Mouse (Mus musculus): ENCODE results near the gene Dusp10. TPM values are rescaled to one million over a fixed set of nuclear protein-coding genes. Genes with fewer than 3 reads are reported as not detected.

Dusp10 gene
- total RNA-seq (2021) = 1 to 10 TPM; 7.4 to 8.6 TPM

DNA sequence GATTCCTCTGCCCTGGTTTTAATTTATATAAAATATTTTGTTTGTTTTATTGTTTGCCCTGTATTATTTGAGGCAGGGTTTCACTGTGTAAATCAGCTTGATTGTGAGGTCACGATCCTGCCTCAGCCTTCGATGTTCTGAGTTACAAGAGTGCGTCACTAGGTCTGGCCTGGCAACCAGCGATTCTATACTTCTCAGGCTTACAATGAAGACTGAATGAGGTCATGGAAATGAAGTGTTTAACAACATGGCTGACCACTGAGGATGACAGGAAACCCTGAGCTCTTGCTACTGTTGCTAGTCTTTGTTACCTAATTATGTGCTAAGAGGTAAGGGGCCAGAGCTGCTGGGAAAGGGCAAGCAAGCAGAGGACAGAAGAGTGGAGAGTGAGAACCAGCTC, at the start of gene Dusp10:
Dusp10 (plus strand) TSS at position 197 of the 400 bp plus-strand sequence.
- intact Hi-C loops (cut with DNase I) = no loop called here
- DNase-seq (ENCODE audit: low spot score) = no peak

DNA sequence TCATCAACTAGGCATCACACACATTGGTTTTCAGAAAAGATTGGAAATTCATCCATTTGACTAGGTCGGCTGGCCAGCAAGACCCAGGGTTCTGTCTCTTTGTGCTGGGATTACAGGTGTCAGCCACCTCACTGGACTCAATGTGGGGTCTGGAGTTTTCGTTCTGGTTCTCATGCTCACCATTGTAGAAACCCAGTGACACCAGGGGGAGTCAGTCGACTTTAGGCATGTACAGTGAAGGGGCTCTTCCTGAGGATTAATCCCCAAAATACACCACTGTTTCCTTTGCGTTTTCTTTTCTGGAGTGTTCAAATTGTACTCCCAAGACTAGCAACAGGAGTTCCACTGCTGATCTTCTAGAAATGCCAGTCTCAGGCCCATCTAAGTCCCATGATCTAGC, 47.8 kb upstream of the Dusp10 start:
- no peak for DNase-seq (ENCODE audit: low spot score)
- intact Hi-C loops (cut with DNase I) = no loop called here

DNA sequence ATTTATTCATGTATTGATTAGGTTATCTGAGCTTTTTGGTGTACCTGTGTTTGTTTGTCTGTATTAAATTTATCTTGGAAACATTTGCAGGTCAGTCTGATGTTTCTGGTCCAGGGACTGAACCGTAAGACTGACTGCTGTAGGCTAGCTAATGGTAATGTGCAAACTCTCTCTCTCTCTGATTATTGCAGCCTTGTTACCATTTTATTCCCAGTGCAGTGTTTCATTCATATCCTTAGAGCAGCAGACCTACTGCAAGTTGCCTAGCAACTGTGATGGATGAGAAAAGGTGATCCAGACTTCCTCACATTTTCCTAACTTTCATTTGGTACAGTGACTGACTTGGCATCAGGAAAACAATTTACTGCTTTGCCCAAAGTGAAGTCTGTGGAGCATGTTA, 43.8 kb upstream of the Dusp10 start:
- DNase-seq (ENCODE audit: low spot score) = no peak
- intact Hi-C loops (cut with DNase I) = no loop called here

DNA sequence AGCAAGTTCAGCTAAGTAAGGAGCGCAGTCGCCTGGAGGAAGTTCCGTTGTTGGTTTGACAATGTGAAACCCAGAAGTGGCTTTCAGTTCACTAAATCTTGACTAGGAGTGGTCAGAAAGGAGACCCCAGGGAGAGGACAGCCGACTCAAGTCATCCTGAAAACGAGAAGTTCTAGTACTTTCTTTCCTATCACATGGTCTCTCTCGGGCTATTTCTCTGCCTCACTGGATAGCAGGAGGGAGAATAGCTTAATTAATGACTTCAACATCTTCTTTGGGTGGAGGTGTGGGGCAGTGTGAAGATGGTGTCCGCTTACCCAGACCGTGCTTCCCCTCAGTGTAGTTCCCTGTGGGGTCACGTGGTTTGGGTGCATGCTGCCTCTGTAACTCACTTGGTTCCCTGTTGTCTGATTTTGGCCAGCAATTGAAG, 33.3 kb upstream of the Dusp10 start:
- DNase-seq (ENCODE audit: low spot score) = no peak
- intact Hi-C loops (cut with DNase I) = no loop called here

DNA sequence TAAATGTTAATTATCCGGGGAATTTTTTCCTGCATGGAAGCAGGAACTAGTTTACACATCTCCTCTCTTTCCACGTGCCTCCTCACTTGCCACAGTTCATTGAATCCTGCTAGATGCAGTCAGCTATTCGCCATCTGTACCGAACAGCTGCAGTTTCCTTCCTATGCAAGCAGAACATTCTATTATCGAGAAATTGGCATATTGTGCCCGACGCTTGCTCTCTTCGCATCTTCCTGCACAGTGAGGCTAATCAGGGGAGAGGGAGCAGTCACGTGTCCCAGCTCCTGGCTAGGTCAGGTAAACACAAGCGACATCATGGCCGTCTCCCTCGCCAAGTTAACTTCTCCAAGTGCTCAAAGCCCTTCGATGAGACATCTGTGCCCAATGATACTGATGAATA, 31.0 kb upstream of the Dusp10 start:
- intact Hi-C loops (cut with DNase I) = no loop called here
- no peak for DNase-seq (ENCODE audit: low spot score)

DNA sequence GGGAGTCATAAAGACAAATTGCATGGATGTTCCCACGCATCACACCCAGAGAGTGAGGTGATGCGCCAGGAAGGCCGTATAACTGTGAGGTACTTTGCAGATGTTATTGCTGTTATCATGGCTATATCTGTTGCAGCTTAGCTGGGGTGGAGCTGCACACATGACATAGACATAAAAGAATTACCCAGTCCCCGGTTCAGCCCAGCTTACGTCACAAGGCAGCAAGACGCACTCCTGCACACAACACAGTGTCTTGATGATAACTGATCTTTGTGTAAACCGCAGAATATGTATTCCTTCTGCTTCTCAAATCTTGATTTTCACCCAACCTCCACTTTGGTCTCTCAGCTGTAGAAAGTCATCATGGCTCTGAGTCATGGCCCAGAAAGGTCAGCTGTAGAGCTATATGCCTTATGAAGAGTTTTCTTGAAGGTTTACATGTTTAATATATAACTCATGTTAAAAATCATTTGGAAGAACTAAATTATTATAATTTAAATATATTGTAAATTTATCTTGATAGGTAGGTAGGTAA, 25.3 kb upstream of the Dusp10 start:
- no peak for DNase-seq (ENCODE audit: low spot score)
- intact Hi-C loops (cut with DNase I) = no loop called here

DNA sequence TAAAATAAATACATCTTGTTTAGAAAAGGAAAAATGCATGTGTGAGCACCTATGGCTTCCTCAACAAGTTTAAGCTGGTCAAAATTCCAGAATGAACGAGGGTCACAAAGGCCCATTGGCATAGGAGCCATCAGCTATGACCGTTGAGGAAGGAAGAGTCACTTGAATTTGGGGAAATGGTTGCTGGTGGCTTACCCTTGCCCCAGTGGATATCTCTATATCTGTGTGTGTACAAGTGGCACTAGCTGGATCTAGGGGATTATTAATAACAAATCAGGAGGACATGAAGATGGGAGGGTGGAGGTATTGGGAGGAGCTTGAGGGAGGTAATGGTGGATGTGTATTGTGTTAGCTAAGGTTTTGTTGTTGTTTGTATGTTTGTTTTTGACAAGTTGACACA, 21.2 kb upstream of the Dusp10 start:
- DNase-seq (ENCODE audit: low spot score) = no peak

DNA sequence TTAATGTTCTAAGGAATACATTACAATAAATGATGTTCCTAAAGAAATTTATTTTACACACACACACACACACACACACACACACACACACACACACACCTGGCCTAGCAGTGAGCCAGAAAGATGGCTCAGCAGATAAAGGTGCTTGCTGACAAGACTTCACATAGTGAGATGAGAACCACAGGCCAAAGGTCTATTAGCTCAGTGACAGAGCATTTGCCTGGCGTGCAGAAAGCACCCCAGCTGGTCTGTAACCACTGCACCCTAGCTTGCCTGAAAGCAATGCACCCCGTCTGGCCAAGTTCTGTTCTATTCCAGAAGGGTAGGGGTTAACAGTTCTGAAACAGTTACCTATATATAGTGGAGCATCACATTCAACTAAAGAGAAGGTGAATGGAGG, 15.9 kb upstream of the Dusp10 start:
- intact Hi-C loops (cut with DNase I) = no loop called here
- DNase-seq (ENCODE audit: low spot score) = no peak

More for the DNA sequence above, 21.2 kb upstream of the Dusp10 start:
- intact Hi-C loops (cut with DNase I) = no loop called here

DNA sequence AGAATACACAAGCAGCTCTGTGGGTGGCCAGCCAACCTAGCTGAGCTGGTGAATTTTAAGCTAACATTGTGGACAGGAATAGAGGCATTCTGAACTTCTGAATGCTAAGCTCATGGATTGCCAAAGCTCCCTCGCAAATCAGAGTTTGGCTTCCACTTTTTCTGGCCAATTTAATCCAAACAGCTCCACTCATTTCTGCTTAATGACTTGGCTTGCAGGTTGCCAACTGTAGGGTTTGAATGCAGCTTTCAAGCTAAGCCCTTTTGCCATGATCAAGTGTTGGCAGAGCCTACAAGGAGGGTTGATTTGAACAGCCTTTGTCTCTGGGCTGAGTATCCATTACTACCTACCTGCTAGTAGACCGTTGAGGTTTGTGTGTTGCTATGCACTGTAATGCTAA, 10.6 kb upstream of the Dusp10 start:
- DNase-seq (ENCODE audit: low spot score) = no peak
- intact Hi-C loops (cut with DNase I) = no loop called here

GRCm38 (mm10) chr1:184004311-184004710, 8.8 kb upstream of the Dusp10 start:
- intact Hi-C loops (cut with DNase I) = no loop called here
- no peak for DNase-seq (ENCODE audit: low spot score)

- DNase-seq (ENCODE audit: low spot score) = no peak
- intact Hi-C loops (cut with DNase I) = no loop called here
Observed at GRCm38 (mm10) chr1:184005315-184006058, 7.6 kb upstream of the Dusp10 start.

DNA sequence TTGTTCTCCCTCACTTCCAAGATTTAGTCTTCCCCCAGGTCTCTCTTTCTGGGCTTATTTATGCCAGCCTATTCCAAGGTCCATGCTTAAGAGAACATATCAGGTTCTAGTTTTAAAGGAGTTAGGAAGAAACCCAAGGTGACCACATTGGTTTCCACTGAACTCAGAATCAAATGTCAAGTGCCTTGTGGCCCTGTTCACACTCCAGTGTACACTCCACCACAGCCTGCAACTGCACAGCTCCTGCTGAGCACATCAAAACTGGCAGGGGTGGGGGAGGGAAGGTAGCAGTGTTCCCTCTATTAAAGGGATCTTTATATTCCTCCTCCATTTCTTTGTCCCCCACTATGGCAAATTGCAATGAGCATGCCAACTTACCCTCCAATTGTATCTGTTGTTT, 7.0 kb upstream of the Dusp10 start:
- intact Hi-C loops (cut with DNase I) = no loop called here
- DNase-seq (ENCODE audit: low spot score) = no peak

DNA sequence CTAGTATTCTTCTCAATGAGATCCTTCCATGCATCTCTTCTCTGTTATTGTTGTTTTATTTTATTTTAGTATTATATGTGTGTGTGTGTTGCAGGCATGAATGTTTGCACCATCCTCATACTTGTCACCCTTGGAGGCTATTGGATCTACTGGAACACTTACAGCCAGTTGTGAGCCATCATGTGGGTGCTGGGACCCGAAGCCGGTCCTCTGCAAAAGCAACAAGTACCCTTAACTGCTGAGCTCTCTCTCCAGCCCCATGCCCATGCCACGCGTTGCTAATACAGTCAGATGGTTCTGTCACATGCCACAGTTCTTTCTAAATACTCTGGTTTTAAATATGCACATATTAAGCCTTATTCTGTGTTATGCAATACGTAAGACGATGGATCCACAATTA, 1.8 kb upstream of the Dusp10 start:
- intact Hi-C loops (cut with DNase I) = no loop called here
- DNase-seq (ENCODE audit: low spot score) = no peak

- intact Hi-C loops (cut with DNase I) = no loop called here
- DNase-seq (ENCODE audit: low spot score) = no peak
Observed at GRCm38 (mm10) chr1:184014091-184014490, 989 bp downstream of the Dusp10 start.

- intact Hi-C loops (cut with DNase I) = no loop called here
- DNase-seq (ENCODE audit: low spot score) = no peak
Observed at GRCm38 (mm10) chr1:184015995-184016730, 3.1 kb downstream of the Dusp10 start.

DNA sequence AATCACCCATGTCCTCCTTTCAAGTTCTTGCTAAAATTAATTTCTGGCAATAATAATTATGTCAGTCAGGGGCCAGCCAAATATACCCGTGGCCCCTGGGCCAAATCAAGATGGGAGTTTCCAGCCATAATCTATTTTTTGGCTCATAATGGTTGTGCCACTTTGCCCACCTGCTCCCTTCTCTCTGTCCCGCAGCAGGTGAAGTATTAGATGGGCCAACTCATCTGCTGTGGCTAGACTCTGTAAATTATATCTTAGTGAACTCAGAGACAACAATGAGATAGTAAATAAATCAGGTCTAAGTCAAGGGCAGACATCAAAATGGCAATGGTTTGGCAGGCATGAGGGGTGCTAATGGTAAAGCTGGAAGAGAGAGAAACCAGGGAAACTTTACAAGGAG, 4.5 kb downstream of the Dusp10 start:
- intact Hi-C loops (cut with DNase I) = no loop called here

GRCm38 (mm10) chr1:184019042-184019721, 6.1 kb downstream of the Dusp10 start:
- intact Hi-C loops (cut with DNase I) = no loop called here
- no peak for DNase-seq (ENCODE audit: low spot score)

More for the DNA sequence above, 4.5 kb downstream of the Dusp10 start:
- DNase-seq (ENCODE audit: low spot score) = no peak

GRCm38 (mm10) chr1:184019722-184020107, 6.6 kb downstream of the Dusp10 start:
- no peak for DNase-seq (ENCODE audit: low spot score)
- intact Hi-C loops (cut with DNase I) = no loop called here

DNA sequence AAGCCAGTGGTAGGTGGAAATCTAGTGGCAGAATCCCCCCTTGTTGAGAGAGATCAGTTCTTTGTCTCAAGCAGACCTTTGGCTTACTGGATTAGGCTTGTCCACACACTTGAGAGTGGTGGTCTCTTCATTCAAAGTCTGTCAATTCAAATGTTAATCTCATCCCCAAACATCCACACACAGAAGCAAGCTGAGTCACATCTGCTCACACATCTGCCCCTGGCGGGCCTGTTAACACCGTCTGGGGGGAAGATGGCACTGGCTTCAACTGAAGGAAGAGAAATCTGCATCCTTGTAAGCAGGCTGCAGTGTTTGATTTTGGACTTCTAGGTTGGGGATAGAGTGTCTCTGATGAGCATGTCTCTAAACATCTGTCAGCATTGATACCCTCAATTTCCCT, 10.9 kb downstream of the Dusp10 start:
- intact Hi-C loops (cut with DNase I) = no loop called here

DNA sequence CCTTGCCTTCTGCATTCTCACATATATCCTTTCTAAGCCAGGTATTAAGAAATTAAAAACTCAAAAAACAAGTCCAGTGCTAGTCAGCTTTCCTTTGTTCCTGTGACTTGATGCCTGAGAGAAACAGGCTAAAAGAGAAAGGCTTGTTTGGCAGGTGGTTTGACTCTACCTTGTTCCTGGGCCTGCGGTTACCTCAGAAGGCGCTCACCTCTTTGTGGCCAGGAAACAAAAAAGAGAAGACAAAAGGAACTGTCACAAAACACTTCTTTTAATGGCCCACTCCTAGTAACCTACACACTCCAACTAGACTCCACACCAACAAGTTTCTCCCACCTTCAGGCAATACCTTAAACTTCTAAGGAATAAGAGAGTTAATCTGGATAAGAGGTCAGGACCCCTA, 11.5 kb downstream of the Dusp10 start:
- DNase-seq (ENCODE audit: low spot score) = no peak
- intact Hi-C loops (cut with DNase I) = no loop called here

More for the DNA sequence above, 10.9 kb downstream of the Dusp10 start:
- no peak for DNase-seq (ENCODE audit: low spot score)

DNA sequence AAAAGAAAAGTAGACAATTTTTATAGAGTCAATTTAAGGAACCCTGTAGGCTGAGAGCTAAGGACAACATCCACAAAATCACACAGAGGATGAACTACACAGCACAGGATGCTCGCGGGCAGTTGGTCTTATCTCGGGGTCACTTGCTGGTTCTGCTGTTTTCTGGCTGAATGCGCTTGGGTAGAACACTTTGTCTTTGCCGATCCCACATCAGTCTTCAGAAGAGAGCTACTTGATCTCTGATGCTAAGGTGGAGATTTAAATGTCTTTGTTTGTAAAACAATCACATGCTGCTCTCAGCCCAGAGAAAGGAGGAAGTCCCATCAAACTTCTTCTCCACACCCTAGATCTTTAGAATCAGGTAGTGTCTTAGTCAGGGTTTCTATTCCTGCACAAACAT, 12.0 kb downstream of the Dusp10 start:
- no peak for DNase-seq (ENCODE audit: low spot score)
- intact Hi-C loops (cut with DNase I) = no loop called here

All from heart, postnatal 25 days (tissue).